ENCODE assay signal across 9 mouse cellular contexts in genomic region chr16:72027404-72028215, GRCm38 (mm10).
DNase-seq lines count a peak whose midpoint lies in the region; ATAC-seq and TF ChIP-seq lines count a peak whose summit lies in the region.
"Had no signal": no experiment of that assay in that cellular context is flagged by ENCODE, and none has a peak within 500 bp of the region (broad histone marks: within the 10 kb centered on the region; RNA-seq: fewer than 3 reads in every experiment).

No protein-coding gene starts in this region.

- H3K9me3 ChIP-seq in lung, embryonic 14.5 days (ENCODE audit: low read depth, low read length) = no peaks in the 10 kb centered on the region
- H3K9me3 ChIP-seq in forebrain, embryonic 13.5 days (replicated peaks) = no peaks in the 10 kb centered on the region
- H3K9me3 ChIP-seq in neural tube, embryonic 14.5 days (ENCODE audit: control insufficient read depth, low read length) = no peaks in the 10 kb centered on the region

- TF ChIP-seq CTCF in lung, embryonic 14.5 days (IDR thresholded peaks at IDR 0.05; ENCODE audit: low read depth) = peak; percentile 30; the same call in 1 of the 2 replicates

- no peak overlapping the region for H3K27ac ChIP-seq in lung, embryonic 14.5 days (ENCODE audit: low read depth)
- peak overlapping the region; percentile 63 for H3K27ac ChIP-seq in forebrain, embryonic 13.5 days
- H3K27ac ChIP-seq in neural tube, embryonic 14.5 days (ENCODE audit: low read depth, low read length) = peak overlapping the region; percentile 88
- H3K27ac ChIP-seq: macrophage had no signal

- 2% methylated on average over 27 of the region's 27 CpGs for WGBS in lung, embryonic 14.5 days
- 1% methylated on average over 27 of the region's 27 CpGs for WGBS in forebrain, embryonic 13.5 days
- 2% methylated on average over 27 of the region's 27 CpGs for WGBS in neural tube, embryonic 14.5 days

- ATAC-seq in lung, embryonic 14.5 days (ENCODE audit: insufficient read depth) = peak; percentile 83
- peak; percentile 91 for ATAC-seq in forebrain, embryonic 13.5 days
- peak; percentile 81 for ATAC-seq in neural tube, embryonic 14.5 days (ENCODE audit: low read depth)

- peak overlapping the region; percentile 73 for H3K4me2 ChIP-seq in lung, embryonic 14.5 days
- H3K4me2 ChIP-seq in forebrain, embryonic 13.5 days = peak overlapping the region; percentile 82
- H3K4me2 ChIP-seq in neural tube, embryonic 14.5 days (ENCODE audit: low read depth, low read length) = peak overlapping the region; percentile 77

- H3K36me3 ChIP-seq in lung, embryonic 14.5 days (ENCODE audit: insufficient read depth) = no peaks in the 10 kb centered on the region
- no peaks in the 10 kb centered on the region for H3K36me3 ChIP-seq in forebrain, embryonic 13.5 days (ENCODE audit: poor library complexity, severe bottlenecking)
- H3K36me3 ChIP-seq in neural tube, embryonic 14.5 days (ENCODE audit: control insufficient read depth, insufficient read depth, low read length) = no peaks in the 10 kb centered on the region

- H3K4me3 ChIP-seq in lung, embryonic 14.5 days (ENCODE audit: low read depth, low read length) = peak overlapping the region; percentile 42
- H3K4me3 ChIP-seq in forebrain, embryonic 13.5 days = peak overlapping the region; percentile 58
- peak overlapping the region; percentile 47 for H3K4me3 ChIP-seq in neural tube, embryonic 14.5 days (ENCODE audit: low read depth, low read length)

- no peaks in the 10 kb centered on the region for H3K4me1 ChIP-seq in lung, embryonic 14.5 days (ENCODE audit: insufficient read depth)
- peaks cover 14% of the 10 kb centered on the region; the same call in 1 of the 2 replicates for H3K4me1 ChIP-seq in forebrain, embryonic 13.5 days
- H3K4me1 ChIP-seq in neural tube, embryonic 14.5 days (ENCODE audit: control insufficient read depth, insufficient read depth, low read length) = no peaks in the 10 kb centered on the region

- H3K9ac ChIP-seq in lung, embryonic 14.5 days = peak overlapping the region; percentile 32; the same call in 1 of the 2 replicates
- H3K9ac ChIP-seq in forebrain, embryonic 13.5 days = peak overlapping the region; percentile 74
- peak overlapping the region; percentile 78 for H3K9ac ChIP-seq in neural tube, embryonic 14.5 days (replicated peaks; ENCODE audit: low read depth, low read length)

- DNase-seq in lung, embryonic 14.5 days = peak; percentile 65
- DNase-seq in lung, postnatal 36 days = no peak
- peak; percentile 34 to 53 for DNase-seq in layer of hippocampus, postnatal 10 days (ENCODE audit: low spot score in 2 of 2)
- DNase-seq in thymus, postnatal 25 days = no peak
- no peak for DNase-seq in thymus, postnatal 10 days (ENCODE audit: low spot score in 2 of 2)
- DNase-seq in urinary bladder, adult 2 months (ENCODE audit: low spot score) = no peak

- H3K27me3 ChIP-seq in lung, embryonic 14.5 days (ENCODE audit: insufficient read depth, low read length) = peaks cover 16% of the 10 kb centered on the region
- H3K27me3 ChIP-seq in forebrain, embryonic 13.5 days = no peaks in the 10 kb centered on the region
- peaks cover 4% of the 10 kb centered on the region; the same call in 1 of the 2 replicates for H3K27me3 ChIP-seq in neural tube, embryonic 14.5 days (ENCODE audit: control insufficient read depth, insufficient read depth, low read length)

Comparison
In these comparisons a context has a peak if more than half of its experiments do, and no peak if none do; other contexts are left out.
1. DNase-seq: peak in lung, embryonic 14.5 days (single experiment) and layer of hippocampus, postnatal 10 days (2 of 2); none in lung, postnatal 36 days (single experiment), thymus, postnatal 25 days (single experiment), thymus, postnatal 10 days (0 of 2) and urinary bladder, adult 2 months (single experiment).
2. Peak in every context shown above with its lines, with median percentiles within 50 percentile points of each other: ATAC-seq, H3K4me2 ChIP-seq, H3K4me3 ChIP-seq and H3K9ac ChIP-seq.